Mouse (Mus musculus): ENCODE measurements around the gene Col4a3bp. TPM values are rescaled to one million over a fixed set of nuclear protein-coding genes. Genes with fewer than 3 reads are reported as not detected.
"Not testable (repeated sequence)": the region's sequence is repeated elsewhere in the genome, so short reads cannot be mapped to it uniquely, and the experiment has no call there.

The Col4a3bp gene
- polyA plus RNA-seq, 1 experiment = 10.5 TPM

DNA sequence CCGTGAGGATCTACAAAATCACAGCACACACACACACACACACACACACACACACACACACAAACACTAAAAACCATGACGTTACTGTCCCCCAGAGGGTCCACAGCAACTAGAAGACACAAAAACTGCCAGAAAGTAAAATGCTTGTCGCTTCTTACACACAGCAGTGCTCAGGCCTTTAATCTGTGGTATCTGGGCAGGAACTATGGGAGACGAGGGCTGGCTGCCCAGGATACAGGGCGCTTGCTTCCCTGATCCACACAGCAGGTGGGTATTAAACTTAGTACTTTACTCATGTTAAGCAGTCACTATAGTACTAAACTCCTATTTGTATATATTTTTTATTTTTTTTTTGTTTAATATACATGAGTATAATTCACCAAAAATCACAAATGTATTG, 103.4 kb downstream of the Col4a3bp start:
- no peak for DNase-seq (ENCODE audit: low read depth)

DNA sequence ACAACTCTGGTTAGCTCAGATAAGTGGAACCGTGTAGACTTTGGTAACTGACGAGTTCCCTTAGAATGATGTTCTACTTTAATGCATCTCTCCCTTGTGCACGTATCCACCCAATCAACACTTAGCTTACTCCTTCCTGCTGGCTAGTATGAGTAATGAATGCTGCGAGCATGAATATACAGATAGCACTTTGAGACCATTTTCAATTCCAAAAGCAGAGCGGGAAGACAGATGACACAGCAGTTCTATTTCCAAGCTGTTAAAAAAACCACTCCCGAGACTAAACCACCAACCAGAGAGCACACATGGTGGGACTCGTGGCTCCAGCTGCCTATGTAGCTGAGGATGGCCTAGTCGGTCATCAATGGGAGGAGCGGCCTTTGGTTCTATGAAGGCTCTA, 110.6 kb downstream of the Col4a3bp start:
- DNase-seq (ENCODE audit: low read depth) = no peak

DNA sequence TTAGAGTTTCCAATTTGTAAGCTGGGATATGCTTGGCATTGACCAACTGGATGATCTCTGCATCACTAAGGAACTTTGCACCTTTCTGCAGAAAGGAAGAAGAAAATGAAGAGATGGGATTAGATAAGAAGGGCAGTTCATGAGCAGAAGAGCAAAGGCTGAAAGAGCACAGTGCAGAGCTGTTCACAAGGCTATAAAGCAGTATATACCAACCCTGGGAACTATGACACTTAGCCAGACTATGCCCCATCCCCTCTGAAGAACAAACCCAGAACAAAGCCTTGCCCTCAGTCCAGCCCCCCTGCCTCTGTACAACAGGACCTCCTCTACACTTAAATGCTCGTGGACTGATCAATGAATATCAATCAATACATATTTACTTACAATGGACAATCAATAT, 114.3 kb downstream of the Col4a3bp start:
- no peak for DNase-seq (ENCODE audit: low read depth)

DNA sequence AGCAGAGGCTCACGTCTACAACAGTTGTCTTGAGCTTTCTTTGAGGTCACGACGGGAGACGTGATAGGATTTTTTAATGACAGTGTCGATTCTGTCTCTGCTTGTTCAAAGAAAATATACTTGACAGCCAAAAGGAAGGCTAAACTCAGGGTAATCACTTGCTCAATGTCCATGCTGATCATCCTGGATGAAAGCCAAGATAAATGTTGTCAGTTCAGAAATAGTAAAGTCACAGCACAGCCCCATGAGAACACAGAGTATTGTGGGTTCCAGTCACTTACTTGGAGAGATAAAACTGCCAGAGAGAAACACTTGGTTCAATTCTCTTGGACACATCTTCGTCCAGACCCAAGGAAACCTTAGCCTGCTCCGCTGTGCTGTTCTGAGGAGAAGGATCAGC, 116.5 kb downstream of the Col4a3bp start:
- no peak for DNase-seq (ENCODE audit: low read depth)

DNA sequence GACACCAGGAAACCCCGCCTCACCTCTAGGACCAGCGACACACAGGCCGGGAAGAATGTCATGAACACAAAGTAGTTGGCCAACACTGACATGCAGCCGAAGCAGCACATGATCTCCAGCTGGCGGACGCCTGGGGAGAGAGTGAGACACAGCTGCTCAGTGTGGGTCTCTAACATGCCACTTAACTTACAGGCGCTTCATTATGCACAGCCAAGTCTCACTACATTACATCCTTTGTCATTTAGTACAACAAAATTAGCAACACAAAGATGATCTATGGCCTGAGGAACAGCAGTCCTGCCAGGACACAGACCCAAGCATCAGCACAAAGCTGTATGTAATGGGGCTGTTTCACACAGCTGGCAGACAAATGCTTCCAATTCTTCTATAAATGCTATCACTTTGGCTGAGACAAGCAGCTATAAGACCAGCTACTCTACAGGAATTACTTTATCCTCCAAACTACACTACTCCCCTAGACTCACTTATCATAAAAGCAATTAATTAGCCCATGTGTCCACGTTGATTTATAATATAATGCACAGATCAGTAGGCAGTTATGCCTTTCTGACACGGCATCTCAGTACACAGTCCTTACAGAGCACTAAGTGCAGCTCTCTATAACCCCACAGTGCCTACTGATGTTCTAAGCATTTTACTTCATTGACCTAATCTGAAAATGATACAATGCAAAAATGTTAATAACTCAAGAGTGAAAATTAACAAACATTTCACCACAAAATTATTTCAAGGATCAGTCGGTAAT, 117.9 kb downstream of the Col4a3bp start:
- DNase-seq (ENCODE audit: low read depth) = no peak

DNA sequence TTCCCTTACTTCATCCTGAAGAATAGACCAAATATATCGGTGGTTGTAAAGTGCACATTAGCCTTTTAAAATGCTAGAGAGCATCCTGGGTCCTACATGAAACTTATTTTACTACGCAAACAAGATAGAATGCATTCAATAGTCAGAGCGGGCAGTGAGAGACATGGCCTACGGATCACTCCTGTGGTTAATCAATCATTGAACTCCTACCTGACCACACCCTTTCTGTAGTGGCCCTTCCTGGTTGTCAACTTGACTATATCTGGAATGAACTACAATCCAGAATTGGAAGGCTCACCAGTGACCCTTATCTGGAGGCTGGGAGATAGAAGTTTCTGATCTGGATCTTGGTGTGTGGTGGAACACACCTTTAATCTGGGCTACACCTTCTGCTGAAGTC, 120.7 kb downstream of the Col4a3bp start:
- DNase-seq (ENCODE audit: low read depth) = not testable (repeated sequence)

DNA sequence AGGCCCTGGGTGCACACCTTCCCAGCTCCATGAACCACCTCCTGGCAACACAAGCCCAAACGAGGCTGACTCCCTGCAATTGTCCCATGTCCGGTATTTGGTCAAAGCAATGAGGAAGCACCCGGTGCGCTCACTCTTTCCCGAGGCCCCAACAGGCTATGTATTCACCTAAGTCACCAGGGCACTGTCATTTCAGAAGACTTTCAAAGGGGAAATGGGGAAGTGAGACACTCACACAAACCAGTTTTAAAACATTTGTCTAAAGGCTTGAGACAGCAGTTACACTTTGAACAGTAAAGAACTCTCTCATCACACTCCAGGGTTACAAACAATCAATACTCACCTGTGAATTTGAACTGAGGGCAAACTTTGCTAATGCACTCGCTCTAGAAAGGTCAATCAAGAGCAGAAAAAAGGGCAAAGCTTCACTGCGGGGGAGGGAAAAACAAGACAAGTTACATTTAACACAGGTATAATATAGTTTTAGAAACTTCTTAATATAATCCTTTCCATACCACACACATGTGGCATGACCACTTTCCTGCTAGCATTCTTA, 122.1 kb downstream of the Col4a3bp start:
- DNase-seq (ENCODE audit: low read depth) = no peak

DNA sequence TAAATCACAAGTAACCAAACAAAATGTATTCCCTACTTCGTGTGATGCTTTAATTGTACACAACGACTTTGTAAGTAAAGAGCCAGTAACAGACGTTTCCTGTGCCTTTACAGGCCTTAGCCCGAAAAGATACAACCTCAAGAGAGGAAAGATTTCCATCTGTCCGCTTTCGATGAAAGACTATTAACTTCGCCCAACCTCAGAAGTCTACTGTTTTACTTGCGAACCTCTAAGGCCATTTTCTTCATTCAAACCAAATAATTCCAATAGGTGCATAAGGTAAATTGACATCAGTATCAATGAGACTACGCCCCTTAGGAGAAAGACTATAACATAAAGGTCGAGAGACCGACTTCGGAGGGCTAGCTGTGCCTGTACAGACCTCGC, 127.6 kb downstream of the Col4a3bp start:
- DNase-seq (ENCODE audit: low read depth) = no peak

DNA sequence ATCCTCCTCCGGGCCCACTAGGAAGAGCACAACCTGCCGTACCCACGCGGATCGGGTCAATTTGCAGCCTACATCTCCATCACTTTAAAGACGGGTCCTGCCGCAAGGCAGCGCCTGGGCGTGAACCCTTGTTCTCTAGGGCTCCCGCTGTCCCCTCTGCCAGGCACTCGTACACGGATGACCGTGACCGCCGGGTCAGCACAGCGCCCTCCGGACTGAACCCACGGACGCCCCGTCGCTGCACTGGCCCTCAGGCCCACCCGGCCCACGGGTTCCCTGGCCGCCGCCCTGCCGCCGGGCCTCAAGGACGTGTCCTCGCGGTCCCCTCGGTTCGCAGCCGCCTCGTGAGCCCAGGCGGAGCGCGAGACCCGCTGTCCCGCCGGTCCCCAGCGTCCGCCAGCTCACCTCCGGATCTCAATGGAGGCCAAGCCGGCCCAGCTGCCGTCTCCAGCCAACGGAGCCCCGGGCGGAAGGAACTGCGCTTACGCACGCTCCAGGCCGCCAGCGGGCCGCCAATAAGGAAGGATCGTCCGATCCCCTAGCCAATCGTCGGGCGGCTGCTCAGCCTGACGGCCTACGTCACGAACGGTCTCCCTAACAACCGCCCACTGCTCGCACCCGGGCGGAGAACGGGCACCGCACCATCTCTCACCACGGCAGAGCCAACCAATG, 128.1 kb downstream of the Col4a3bp start, which contains the start of gene Hmgcr:
Hmgcr (minus strand) TSS at position 531 of the 672 bp plus-strand sequence.
- DNase-seq (ENCODE audit: low read depth) = no peak

DNA sequence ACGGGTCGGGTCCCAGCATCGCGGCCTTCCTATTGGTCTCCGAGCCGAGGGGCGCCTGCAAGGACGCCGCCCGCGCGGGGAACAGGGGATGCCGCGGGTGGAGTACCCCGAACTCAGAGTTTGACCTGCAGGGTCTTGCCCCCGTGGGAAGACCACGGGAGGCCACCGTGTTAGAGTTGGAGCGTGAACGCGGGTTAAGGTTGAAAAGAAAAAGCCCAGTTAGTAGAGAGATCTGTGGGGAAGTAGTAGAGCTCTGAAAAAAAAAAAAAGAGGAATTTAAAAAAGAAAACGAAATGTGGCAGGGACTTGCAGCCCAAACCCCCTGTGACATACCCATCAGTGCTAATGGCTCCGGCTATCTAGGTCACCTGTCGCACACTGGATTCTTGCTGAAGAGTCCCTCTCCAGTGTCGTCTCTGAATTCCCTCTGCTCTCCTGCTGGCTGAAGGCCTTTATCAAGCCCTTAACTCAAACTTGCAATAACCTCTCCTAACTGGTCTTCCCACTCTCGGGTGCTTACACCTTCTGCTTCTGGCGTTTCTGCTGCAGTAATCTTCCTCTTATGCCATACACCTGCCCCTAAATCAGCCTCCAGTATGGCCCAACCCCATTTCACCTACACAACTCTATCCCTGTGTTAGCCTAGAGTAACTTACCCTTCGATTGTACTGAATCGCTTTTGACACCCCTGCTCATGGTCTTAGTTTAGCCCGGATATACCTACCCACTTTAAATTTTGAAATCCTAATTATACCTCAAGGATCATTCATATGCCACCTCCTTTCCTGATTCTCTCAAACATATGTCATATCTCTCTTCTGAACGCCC, 128.9 kb downstream of the Col4a3bp start:
- DNase-seq (ENCODE audit: low read depth) = peak; percentile 73

DNA sequence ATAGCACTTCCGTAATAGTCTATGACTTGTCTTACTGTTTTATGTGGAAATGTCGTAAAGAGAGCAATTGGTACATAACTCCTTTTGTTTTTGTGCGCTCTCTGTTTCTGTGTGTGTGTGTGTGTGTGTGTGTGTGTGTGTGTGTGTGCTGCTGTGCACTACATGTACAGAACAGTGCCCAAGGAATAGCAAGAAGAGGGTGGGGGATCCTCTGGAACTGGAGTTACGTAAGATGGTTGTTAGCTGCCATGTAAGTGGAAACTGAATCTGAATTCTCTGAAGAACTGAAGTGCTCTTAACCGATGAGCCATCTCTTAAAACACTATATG, 129.5 kb downstream of the Col4a3bp start:
- DNase-seq (ENCODE audit: low read depth) = no peak

DNA sequence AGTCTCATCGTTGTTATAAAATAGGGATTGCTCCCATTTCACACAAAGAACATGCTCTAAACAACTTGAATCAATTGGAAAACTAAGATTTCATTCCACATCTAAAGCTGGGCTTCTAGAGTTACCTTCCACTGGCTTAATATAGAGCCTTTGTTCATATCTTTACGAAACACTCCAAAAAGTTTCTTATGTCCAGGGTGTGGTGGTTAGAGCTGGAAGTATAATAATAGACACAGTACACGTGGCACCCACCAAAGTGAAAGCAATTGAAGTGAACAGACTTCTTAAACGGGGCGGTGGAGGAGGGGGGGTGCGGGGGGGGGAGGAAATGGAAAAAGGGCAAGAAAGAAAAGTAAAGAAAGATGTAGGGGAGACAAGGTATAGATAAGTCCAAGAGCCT, 129.9 kb downstream of the Col4a3bp start:
- no peak for DNase-seq (ENCODE audit: low read depth)

DNA sequence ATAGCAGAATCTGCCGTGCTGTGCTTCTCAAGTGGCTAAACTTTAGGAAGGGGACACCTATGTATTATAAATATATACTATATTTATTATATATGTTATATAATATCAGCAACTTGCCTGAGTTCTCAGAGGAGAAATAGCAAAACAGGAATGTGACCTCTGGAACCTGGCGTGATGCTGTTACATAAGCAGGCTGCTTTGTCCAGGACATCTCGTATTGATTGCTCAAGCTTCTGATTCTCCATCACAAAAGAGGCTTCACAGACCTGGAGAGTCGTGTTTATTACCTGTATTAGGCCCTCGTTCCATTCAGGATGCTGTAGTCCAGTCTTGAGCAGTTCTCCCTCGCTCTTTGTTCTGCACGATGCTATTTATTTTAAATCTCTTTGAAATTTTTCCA, 131.4 kb downstream of the Col4a3bp start:
- no peak for DNase-seq (ENCODE audit: low read depth)

DNA sequence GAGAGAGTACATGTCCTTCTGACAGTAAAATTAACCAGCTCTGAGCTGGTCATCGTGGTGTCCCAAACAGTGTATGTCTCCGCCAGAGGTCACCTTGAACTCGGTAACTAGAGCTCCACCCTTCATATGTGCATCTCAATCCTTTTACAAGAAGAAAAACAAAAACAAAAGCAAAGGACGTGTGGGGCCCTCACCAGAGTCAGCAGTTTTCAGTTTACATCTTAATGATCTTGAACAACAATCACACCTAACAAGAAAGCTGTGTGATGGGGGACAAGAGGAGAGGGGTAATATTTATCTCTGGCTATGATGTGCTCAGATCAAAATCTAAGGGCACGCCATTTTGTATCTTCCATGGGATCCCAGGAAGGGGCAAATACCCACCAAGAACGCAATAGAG, 133.3 kb downstream of the Col4a3bp start:
- no peak for DNase-seq (ENCODE audit: low read depth)

DNA sequence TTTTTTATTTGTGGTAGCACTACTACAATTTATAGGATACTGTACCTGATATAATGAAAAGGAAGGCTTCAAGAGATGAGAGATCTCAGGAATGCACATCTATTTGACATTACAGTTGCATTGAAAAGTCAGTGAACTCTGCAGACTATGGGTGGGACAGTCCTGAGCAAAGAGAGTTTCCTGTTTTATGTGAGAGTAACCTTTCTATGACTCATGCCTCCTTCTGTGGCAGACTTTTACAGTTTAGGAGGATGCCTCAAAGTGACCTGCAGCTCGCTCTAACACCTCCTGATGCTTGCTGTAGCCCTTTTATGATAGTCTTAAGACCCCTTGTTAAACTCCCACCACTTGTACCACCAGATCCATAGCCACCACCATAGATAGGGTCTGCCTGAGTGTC, 134.7 kb downstream of the Col4a3bp start:
- DNase-seq (ENCODE audit: low read depth) = no peak

DNA sequence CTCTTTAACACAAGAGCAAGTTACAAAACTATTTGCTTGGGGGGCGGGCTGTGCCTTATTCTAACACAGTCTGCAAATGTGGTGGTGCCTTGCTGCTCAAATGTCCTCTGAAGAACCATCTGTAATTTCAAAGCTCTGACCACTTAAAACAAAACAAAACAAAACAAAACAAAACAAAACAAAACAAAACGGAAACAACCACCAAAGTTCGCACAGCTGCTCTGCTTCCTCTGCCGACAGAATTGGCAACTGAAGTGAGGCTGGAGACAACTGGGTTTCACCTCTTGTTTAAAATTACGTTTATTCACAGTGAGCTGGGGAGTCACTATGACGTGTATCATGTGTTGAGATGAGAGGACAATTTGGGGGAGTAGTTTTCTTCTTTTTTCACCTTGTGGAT, 136.2 kb downstream of the Col4a3bp start:
- no peak for DNase-seq (ENCODE audit: low read depth)

DNA sequence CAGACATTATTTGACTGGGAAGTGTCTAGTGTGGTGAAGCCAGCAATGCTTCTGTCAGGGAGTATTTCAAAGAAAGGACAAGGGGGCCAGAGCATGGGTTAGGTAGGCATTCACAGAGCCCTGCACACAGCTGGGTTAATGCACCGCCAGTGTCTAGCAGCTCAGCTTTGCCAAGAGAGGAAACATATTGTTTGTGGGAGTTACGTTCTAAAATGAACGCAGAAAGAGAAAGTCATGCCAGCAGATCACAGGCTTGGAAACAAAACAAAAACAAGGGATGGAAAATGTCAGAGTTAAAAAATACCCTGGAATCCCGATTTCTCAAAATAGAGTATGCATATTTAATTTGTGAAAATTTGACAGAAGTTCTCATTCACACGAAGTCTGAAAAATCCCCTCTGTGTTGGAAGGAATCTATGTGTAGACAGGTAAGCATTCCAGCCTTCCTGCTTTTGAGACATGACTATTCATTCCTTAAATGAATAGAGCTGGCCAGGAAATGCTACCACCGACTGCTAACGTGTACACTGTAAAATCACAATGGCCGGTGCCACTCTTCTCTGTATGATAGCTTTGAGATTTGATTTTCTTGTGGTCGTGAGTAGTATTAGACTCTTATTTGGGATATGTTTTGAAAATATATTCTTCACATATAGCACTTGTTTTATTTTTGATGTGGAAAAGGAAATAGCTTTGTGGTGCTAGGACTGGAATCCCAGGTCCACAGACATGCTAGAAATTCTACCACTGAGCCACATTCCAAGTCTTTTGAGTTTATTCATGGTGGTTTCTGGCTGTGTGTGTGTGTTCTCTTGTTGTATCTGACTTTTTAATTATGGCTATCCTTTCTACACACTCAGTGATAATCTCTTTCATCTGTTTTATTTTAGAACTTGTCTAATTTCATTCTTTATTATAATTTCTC, 138.0 kb downstream of the Col4a3bp start:
- DNase-seq (ENCODE audit: low read depth) = no peak

DNA sequence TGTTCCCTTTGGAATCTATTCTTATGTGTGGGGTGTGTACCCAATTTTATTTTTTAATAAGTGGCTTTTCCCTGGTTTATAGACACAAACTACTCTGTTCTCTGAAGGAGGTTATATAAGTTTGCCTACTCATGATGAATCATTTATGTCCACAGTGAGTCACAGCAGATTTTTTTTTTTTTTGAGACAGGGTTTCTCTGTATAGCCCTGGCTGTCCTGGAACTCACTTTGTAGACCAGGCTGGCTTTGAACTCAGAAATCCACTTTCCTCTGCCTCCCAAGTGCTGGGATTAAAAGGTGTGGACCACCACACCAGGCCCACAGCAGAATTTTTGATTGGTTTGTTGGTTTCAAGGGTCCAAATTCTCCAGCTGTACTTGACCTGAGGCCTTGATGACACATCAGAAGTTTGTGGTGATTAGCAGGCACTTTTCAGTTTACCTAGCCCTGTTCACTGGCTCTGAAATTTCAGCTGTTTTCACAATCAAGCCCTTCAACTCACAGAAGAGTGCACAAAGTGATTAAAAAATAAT, 138.7 kb downstream of the Col4a3bp start:
- no peak for DNase-seq (ENCODE audit: low read depth)

DNA sequence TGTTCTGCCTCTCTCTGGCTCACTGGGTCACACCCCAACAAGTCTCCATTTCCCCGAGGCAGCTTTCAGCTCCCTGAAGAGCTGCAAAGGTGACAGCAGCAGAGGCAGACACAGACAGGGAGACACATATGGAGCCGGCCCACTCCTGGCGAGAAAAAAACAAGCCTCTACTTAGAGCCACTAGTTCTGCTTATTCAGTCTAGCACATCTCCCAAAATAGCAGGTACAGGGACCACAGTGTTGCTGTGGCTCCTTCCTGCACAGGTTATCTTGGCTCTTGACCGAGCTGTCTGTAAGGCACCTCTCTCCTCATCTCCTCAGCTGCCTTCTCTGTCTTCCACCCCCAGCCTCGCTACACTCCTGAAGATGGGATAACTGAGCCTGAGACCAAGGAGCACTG, 142.4 kb downstream of the Col4a3bp start:
- no peak for DNase-seq (ENCODE audit: low read depth)

DNA sequence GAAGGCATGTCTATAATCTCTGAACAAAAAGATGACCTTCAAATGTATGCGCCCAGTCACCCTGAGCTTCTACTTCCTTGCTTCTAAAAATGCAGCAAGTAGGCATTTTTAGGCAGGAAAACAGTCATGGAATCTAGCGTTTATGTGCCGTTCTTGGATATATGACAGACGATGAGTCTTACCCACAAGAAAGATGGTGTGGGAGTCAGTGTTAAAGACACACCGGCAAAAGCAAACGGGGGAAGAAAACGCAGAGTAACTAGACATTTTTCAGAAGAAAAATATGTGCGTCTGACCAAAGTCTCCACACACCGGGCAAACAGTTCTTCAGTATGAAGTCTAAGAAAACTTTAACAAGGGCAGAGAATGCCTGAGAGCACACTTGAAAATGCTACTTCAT, 144.8 kb downstream of the Col4a3bp start:
- DNase-seq (ENCODE audit: low read depth) = no peak
